Mouse (Mus musculus) CD4-positive, CD25-positive, alpha-beta regulatory T cell, adult 2 months (primary cell): ENCODE results near the gene Pck1.

Experiments used
- DNase-seq: peaks from one replicate; pipeline ENCODE4 v3.0.0-alpha.2; 2012; ENCODE audit warnings: low read depth, low spot score

The Pck1 gene

GRCm38 (mm10) chr2:173148001-173148400, 4.8 kb upstream of the Pck1 start:
- DNase-seq, result no peak

- no peak for DNase-seq
Measured at GRCm38 (mm10) chr2:173151352-173151751, 1.5 kb upstream of the Pck1 start.

DNA sequence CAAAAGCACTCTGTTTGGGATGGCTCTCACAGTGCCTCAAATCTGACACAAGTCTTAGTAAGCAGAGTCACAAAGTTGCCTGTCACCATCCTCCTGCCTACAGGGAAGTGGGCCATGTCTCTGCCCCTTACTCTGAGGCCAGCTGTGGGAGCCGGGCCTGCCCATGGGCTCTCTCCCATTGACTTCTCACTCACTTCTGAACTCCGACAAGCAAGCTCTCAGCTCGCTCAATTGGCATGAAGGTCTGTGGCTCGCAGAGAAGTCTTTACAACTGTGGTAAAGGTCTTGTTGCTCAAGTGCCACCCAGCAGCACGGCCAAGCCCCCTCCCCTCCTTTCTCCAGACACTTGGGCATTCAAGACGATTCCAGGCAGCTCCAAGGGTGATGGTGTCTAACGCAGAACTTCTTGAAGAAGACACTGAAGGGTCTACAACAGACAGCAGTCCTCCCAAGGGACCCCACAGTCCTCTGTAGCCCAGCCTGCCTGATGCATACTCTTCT, 1.0 kb upstream of the Pck1 start:
- DNase-seq, result no peak

- no peak for DNase-seq
Measured at GRCm38 (mm10) chr2:173153266-173153665, 418 bp downstream of the Pck1 start.

GRCm38 (mm10) chr2:173154513-173154912, 1.7 kb downstream of the Pck1 start:
- DNase-seq, result no peak

DNA sequence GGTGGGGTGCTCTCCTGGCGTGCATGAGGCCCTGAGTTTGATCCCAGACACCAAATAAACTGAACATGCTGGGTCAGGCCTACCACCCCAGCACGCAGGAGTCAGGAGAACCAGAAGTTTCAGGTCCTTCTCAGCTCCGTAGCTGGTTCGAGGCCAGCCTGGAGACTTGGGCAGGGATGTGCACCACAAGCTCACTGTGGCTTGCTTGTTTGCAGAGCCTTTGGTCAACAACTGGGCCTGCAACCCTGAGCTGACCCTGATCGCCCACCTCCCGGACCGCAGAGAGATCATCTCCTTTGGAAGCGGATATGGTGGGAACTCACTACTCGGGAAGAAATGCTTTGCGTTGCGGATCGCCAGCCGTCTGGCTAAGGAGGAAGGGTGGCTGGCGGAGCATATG, 2.1 kb downstream of the Pck1 start:
- DNase-seq, result no peak

DNA sequence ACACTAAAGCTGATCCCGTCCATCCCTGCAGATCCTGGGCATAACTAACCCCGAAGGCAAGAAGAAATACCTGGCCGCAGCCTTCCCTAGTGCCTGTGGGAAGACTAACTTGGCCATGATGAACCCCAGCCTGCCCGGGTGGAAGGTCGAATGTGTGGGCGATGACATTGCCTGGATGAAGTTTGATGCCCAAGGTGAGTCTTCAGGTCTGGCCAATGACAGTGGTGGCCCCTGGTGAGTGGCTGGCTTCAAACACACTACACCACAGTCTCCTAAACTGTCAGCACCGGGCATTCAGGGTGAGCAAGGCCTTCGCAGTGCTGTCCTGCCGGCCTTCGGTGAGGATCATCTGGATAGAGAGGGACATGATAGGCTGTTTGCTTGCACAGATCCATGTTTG, 3.1 kb downstream of the Pck1 start:
- no peak for DNase-seq

DNA sequence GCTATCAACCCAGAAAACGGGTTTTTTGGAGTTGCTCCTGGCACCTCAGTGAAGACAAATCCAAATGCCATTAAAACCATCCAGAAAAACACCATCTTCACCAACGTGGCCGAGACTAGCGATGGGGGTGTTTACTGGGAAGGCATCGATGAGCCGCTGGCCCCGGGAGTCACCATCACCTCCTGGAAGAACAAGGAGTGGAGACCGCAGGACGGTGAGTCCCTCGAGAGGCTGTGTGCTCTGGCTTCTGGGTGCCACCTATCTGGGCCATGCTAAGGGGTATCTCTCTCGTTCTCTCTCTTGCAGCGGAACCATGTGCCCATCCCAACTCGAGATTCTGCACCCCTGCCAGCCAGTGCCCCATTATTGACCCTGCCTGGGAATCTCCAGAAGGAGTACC, 4.1 kb downstream of the Pck1 start:
- no peak for DNase-seq

- peak; percentile 16 for DNase-seq
Measured at GRCm38 (mm10) chr2:173157376-173157775, 4.5 kb downstream of the Pck1 start.

GRCm38 (mm10) chr2:173157871-173158270, 5.0 kb downstream of the Pck1 start:
- no peak for DNase-seq

DNA sequence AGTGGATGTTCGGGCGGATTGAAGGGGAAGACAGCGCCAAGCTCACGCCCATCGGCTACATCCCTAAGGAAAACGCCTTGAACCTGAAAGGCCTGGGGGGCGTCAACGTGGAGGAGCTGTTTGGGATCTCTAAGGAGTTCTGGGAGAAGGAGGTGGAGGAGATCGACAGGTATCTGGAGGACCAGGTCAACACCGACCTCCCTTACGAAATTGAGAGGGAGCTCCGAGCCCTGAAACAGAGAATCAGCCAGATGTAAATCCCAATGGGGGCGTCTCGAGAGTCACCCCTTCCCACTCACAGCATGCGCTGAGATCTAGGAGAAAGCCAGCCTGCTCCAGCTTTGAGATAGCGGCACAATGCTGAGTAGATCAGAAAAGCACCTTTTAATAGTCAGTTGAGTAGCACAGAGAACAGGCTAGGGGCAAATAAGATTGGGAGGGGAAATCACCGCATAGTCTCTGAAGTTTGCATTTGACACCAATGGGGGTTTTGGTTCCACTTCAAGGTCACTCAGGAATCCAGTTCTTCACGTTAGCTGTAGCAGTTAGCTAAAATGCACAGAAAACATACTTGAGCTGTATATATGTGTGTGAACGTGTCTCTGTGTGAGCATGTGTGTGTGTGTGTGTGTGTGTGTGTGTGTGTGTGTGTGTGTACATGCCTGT, 5.7 kb downstream of the Pck1 start:
- DNase-seq, result no peak

DNA sequence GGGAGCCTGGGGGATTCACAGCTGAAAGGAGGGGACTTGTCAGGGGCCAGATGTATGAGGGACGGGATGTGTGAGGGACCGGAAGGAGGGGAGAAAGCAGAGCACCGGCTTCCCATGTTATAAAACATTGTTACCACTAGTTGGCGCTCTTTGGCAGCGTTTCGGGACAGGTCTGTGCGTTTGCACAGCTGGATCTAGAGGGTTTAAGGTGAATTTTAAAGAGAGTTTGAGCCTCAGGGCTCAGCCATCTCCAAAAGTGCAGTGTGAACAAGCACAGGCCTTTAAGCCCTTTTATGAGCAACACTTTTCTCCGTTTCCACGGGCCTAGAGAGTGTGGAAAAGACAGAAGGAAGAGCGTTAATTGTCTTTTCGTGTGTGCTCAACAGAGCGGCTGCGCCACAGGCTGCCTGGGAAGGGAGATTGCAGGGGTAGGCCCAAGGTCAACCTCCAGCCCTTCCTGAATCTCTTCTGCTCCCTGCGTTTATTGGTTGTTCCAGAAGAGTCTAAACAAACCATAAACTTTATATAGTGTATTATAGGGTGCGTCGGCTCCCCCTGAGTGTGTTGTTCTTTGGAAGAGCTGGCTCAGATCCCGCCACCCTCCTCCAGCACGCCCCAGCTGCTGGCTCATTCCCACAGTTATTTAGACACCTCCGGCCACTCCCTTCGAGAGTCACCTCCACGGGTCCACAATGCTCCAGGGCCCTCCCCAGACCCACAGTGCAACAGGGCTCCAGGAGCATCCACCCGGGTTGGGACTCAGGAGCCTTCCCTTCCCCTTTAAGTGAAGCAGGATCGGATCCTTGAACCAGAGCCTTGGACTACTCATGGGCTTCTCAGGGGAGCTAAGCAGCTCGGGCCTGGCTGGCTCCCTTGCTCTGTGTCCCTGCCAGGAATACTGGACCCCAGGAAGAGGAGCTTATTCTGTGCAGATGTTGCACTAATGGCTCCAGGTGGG, 6.8 kb downstream of the Pck1 start:
- DNase-seq, result peak; percentile 84

DNA sequence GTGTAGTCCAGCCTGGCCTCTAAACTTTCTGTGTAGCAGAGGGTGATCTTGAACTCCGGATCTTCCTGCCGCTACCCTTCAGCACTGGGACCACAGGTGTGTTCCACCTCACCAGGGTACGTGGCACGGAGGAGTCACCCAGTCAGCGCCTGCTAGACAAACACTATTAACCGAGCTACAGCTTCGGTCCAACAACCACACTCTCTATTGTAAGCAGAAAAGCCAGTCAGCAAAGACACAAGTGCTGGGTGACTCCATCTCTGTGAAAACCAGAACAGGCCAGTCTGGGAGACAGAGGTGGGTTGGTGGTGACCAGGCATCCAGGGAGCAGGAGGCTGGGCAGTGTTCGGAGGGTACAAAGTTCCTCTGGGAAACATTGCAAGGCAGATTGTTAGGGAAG, 10.5 kb downstream of the Pck1 start:
- no peak for DNase-seq

DNA sequence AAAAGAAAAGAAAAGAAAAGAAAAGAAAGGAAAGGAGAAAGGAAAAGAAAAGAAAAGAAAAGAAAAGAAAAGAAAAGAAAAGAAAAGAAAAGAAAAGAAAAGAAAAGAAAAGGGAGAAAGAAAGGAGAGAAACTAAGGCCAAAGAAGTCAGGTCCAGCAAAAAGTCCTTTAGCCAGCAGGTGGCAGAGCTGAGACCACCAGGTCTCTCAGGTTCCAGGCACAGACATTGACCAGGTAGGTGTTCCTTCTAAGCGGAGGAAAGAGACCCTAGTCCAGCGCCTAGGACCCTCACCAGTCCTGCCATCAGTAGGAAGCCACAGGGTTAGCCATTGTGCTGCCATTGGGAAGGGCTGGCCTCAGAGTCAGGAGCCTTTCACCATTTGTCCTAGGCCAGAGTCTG, 11.5 kb downstream of the Pck1 start:
- peak; percentile 67 for DNase-seq

GRCm38 (mm10) chr2:173164946-173165345, 12.1 kb downstream of the Pck1 start:
- DNase-seq, result no peak

DNA sequence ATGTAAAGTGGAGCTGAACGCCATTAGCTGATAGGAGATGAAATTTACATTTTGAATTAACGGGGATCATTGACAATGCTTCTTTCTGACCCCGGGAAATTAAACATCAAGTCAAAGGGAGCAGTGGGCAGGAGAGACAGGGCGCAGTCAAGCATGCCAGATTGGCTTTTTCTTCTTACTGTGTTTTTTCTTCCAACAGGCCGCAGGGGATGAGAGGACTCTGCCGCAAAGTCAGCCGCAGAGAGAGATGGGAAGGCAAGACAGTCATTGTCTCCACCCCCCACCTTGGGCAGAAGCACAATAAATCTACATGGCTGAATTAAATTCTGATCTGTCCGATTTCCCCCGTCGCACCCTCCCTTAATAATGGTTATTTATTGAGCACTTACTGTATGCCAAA, 12.5 kb downstream of the Pck1 start:
- no peak for DNase-seq

GRCm38 (mm10) chr2:173168411-173168851, 15.6 kb downstream of the Pck1 start:
- no peak for DNase-seq

DNA sequence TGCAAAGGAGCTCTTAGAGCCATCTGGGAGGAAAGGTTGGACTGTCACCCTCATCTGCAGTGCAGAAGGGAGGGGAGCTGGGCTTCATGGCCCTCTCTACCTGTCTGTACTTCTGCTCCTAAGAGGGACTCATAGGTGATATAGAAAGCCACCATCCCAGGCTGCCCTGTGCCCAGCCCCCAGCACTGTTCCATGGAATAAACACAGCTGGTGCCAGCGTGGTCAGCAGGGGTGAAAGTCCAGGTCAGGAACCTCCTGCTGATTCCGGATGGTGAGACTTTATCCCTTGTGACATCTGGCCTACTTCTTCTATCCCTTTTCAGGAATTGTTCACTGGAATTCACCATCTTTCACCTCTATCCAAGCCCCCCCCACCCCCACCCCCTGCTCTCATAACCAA, 17.2 kb downstream of the Pck1 start:
- DNase-seq, result no peak

DNA sequence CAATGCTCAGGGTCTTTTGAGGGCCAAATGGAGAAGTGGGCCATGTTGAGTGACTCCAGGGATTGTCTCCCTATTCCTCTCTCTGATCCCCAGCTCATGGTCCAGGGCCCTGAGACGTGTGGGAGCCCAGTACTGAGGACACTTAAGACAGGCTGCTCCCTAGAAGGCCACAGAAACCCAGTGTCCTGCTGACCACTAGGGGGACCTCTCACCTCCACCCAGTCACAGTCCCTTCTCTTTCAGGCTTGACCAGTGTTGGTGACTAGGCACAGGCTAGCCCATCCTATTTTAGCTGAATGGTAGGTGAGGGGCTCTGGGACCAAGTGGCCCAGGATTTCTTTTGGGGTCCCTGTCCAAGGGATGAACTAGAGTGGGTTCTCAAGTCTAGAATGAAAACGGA, 17.9 kb downstream of the Pck1 start:
- DNase-seq, result peak; percentile 40

DNA sequence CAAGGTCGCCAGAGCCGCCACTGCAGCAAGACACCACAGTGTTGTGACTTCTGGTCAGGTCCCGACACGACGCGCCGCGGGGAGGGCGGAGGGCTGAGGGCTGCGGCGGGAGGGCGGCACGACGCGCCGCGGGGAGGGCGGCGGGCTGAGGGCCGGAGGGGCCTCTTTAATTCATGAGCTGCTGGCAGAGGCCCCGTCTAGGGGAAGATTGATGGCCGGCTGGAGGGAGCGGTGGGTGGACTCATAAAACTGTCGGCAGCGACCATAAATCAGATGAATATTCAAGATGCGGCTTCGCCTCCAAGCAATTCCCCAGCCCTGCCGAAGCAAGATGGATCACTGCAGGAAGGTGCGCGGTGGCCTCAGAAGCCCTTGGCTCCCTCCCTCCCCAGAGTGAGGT, 18.6 kb downstream of the Pck1 start:
- DNase-seq, result peak; percentile 29

DNA sequence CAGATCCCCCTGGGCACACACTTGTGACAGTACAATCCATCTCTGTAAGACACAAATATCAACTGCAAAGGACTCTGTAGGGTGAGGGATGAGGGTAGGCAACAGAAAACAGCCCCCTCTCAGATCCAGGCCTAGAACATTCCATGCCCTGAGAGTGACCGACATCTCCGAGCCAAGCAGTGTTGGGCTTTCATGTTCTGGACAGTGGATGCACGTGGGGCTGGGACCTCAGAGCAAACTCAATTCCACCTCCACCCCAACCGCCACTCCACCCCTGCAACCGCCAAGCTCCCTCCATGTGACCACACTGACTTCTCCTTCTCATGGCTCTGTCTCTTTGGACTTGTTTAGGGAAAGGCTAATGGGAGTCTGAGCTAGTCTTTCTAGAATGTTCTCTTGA, 19.1 kb downstream of the Pck1 start:
- no peak for DNase-seq

DNA sequence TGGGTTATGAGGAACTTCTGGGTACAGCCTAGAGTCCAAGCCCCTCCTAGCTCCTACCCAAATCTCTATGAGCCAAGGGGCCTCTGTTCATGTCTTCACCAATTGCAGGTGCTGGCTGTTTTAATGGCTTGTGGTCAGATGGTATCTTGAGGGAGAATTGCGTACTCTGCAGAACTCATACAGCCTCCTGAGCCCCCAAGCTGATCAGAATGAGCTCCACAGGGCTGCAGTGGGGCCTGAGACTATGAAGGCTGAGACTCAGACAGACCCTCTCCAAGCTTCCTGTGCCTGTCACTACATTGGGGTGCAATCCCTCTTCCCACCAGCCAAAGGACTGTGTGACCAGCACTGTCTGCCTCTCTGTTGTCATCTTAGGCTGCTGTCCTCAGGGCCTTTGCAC, 19.5 kb downstream of the Pck1 start:
- DNase-seq, result no peak

- DNase-seq, result no peak
Measured at GRCm38 (mm10) chr2:173173008-173173407, 20.2 kb downstream of the Pck1 start.
